Mouse (Mus musculus): Measurements from ENCODE around the gene 1600015I10Rik.
"Not testable (repeated sequence)": the region's sequence is repeated elsewhere in the genome, so short reads cannot be mapped to it uniquely, and the experiment has no call there.

1600015I10Rik gene

GRCm38 (mm10) chr6:48929595-48929994 is at the start of gene 1600015I10Rik:
Gene 1600015I10Rik (plus strand): TSS chr6:48929895.
- no peak for DNase-seq

- DNase-seq: no peak
Measured at GRCm38 (mm10) chr6:48894203-48894602, 35.5 kb upstream of the 1600015I10Rik start.

GRCm38 (mm10) chr6:48894938-48895818 is 34.5 kb upstream of the 1600015I10Rik start:
- no peak for DNase-seq

- DNase-seq: peak; percentile 86
Measured at GRCm38 (mm10) chr6:48895941-48896340, 33.8 kb upstream of the 1600015I10Rik start.

GRCm38 (mm10) chr6:48896956-48897355 is 32.7 kb upstream of the 1600015I10Rik start:
- no peak for DNase-seq

- peak; percentile 71 for DNase-seq
Measured at GRCm38 (mm10) chr6:48901316-48901715, 28.4 kb upstream of the 1600015I10Rik start.

- peak; percentile 95 for DNase-seq
Measured at GRCm38 (mm10) chr6:48902511-48903406, 26.9 kb upstream of the 1600015I10Rik start.

GRCm38 (mm10) chr6:48903437-48903836 is 26.3 kb upstream of the 1600015I10Rik start:
- peak; percentile 42 for DNase-seq

GRCm38 (mm10) chr6:48905606-48906005 is 24.1 kb upstream of the 1600015I10Rik start:
- no peak for DNase-seq

- DNase-seq: no peak
Measured at GRCm38 (mm10) chr6:48906371-48906770, 23.3 kb upstream of the 1600015I10Rik start.

- no peak for DNase-seq
Measured at GRCm38 (mm10) chr6:48909229-48909628, 20.5 kb upstream of the 1600015I10Rik start.

GRCm38 (mm10) chr6:48912033-48912432 is 17.7 kb upstream of the 1600015I10Rik start:
- DNase-seq: peak; percentile 48

GRCm38 (mm10) chr6:48913587-48913986 is 16.1 kb upstream of the 1600015I10Rik start:
- DNase-seq: no peak

- no peak for DNase-seq
Measured at GRCm38 (mm10) chr6:48949596-48949995, 19.9 kb downstream of the 1600015I10Rik start.

GRCm38 (mm10) chr6:48950676-48951075 is 21.0 kb downstream of the 1600015I10Rik start:
- DNase-seq: no peak

GRCm38 (mm10) chr6:48951630-48952029 is 21.9 kb downstream of the 1600015I10Rik start:
- DNase-seq: no peak

- peak; percentile 13 for DNase-seq
Measured at GRCm38 (mm10) chr6:48953220-48953619, 23.5 kb downstream of the 1600015I10Rik start.

GRCm38 (mm10) chr6:48954211-48954610 is 24.5 kb downstream of the 1600015I10Rik start:
- DNase-seq: no peak

- peak; percentile 89 for DNase-seq
Measured at GRCm38 (mm10) chr6:48954946-48955345, 25.3 kb downstream of the 1600015I10Rik start.

GRCm38 (mm10) chr6:48956785-48957184 is 27.1 kb downstream of the 1600015I10Rik start:
- DNase-seq: no peak

GRCm38 (mm10) chr6:48958053-48958452 is 28.4 kb downstream of the 1600015I10Rik start:
- DNase-seq: peak; percentile 53

GRCm38 (mm10) chr6:48959151-48959550 is 29.5 kb downstream of the 1600015I10Rik start:
- DNase-seq: peak; percentile 32

- not testable (repeated sequence) for DNase-seq
Measured at GRCm38 (mm10) chr6:48966696-48967095, 37.0 kb downstream of the 1600015I10Rik start.

Data from kidney, adult 9 months (tissue).